Mouse (Mus musculus) brain, embryonic 14.5 days (tissue): ENCODE measurements around the gene Gm16223.

Experiments
- CTCF ChIP-seq: fragments of 200-500 bp; IDR thresholded peaks from 2 replicates; pipeline ENCODE4 v1.5.1; 2012; ENCODE audit warnings: inconsistent platforms, mild to moderate bottlenecking, moderate library complexity, borderline replicate concordance; ENCODE audit not compliant: insufficient read depth, insufficient read length; ENCODE audit errors: extremely low read depth
- POLR2A ChIP-seq: fragments of 200-500 bp; IDR thresholded peaks from 2 replicates; pipeline ENCODE4 v1.6.1; 2012; ENCODE audit warnings: mild to moderate bottlenecking, inconsistent platforms, borderline replicate concordance; ENCODE audit not compliant: poor library complexity, insufficient read depth, insufficient read length, severe bottlenecking; ENCODE audit errors: extremely low read depth

DNA sequence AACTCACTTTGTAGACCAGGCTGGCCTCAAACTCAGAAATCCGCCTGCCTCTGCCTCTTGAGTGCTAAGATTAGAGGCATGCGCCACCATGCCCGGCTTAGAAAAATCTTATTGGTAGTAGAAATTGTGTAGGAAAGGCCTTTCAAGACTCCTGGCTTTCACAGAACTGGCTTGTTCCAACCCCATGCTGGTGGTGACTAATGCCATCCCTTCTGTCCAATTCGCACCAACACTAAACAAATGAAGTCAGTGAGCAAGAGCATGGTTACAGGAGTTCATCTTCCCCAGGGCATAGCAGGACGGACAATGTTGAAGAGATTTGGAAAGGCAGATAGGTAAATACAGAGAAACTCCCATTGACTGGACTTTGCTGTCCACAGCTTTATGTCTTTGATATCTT, 12.6 kb upstream of the Gm16223 start:
- no peak for TF ChIP-seq CTCF
- TF ChIP-seq POLR2A, result no peak
